Mouse (Mus musculus): ENCODE measurements around the gene Kif5c. TPM values are rescaled to one million over a fixed set of nuclear protein-coding genes. Genes with fewer than 3 reads are reported as not detected.

Kif5c gene
- polyA plus RNA-seq, 1 experiment from 2014 or later = 10.1 TPM

DNA sequence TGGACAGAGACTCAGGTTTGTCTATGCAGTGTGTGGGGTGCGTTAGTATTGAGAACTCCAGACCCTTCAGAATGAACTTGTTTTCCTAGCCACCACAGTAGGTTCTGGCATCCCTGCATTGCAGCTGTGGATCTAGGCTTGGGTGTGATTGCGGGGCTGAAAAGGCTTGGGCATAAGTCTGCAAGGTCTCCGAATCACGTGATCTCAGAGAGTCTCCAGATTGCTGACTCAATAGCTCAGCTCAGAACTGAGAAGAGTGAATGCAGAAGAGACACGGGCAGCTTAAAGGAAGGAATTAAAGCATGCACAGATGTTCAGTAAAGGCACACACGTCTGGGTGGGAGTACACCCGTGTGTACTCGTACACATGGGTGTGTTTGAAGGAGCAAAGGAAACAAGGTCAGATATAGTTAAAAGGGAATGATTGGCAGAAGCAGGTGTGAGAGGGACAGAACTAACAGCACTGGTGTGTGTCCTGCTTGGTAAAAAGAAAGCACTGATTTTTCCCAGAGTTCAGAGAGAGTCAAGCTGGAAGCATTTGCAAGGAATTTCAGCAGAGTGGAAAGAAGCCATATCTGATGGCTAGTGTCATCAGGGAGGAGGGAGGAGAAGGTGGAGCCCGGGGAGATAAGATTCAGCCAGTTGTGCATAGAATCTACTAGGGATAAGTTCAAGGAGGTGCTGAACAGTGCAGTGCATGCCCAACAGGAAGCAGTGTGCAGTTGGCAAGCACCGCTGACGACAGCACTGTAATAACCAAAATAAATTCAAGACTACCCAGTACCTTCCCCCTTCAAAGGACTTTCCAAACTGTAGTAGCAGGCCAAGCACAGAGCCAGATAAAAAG lies 130.9 kb downstream of the Kif5c start:
- Histone ChIP-seq H3K9ac (no peak overlapping the region), H3K4me3 (no peak overlapping the region), H3K9me3 (no peaks in the 10 kb centered on the region), H3K27me3 (no peaks in the 10 kb centered on the region), H3K27ac (no peak overlapping the region), H3K36me3 (peaks cover 10% of the 10 kb centered on the region; the same call in 1 of the 2 replicates), H3K4me1 (peaks cover 9% of the 10 kb centered on the region; the same call in 1 of the 2 replicates), H3K4me2 (no peak overlapping the region)
- 76% methylated on average over 11 of the region's 11 CpGs for WGBS
- ATAC-seq (ENCODE audit: insufficient number of reproducible peaks, insufficient read depth, low FRiP score, low TSS enrichment, low read depth) = no peak

DNA sequence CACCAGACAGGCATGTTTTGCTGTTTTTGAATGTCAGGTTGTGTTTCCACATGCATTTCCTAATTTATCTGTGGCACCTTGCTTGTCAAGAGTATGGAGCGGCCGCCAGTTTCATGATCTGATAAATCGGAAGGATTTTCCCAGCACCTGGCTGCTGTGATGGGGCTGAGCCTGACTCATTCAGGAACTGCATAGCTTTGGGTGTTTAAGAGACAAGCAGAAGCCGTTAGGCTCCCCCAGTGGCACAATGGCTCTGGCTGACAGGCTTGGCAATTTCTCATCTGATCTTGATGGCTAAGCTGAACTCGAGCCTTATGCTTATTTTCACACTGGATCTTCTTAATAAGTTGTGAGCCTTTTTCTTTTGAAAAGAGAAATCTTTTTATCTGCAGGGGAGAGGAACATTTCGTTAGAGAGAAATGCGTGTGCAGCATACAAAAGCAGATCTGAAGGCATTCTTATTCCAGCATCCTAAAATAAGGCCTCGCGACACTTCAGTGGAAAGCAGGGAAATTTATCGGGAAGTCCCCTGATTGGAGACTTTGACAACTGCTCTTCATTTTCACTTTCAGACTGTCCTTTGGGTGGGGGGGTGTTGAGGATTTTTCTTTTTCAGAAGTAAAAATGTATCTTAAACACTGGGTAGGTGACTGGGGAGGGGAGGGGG lies 132.6 kb downstream of the Kif5c start:
- Histone ChIP-seq H3K27me3 (no peaks in the 10 kb centered on the region), H3K27ac (no peak overlapping the region), H3K9me3 (no peaks in the 10 kb centered on the region), H3K4me1 (0 out of 2 replicates have a peak, but pooled peaks cover 4% of the 10 kb centered on the region), H3K9ac (no peak overlapping the region), H3K4me2 (no peak overlapping the region), H3K36me3 (peaks cover 11% of the 10 kb centered on the region), H3K4me3 (no peak overlapping the region)
- 80% methylated on average over 10 of the region's 10 CpGs for WGBS
- ATAC-seq (ENCODE audit: insufficient number of reproducible peaks, insufficient read depth, low FRiP score, low TSS enrichment, low read depth) = no peak

DNA sequence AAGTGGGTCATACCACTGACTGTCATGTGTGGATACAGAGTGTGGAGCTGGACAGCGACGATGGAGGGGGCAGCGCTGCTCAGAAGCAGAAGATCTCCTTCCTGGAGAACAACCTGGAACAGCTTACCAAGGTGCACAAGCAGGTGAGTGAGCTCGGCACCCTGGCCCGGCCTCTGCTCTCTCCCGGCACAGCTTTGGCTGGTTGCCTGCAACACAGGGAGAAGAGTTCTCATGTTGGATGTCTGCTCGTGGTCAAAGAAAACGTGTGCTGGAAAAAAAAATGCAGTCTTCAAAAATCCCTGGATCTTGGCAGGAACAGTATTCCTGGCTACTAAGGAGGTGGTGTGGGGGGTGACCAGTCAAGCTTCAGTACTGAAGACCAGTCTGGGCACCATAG lies 133.1 kb downstream of the Kif5c start:
- ATAC-seq (ENCODE audit: insufficient number of reproducible peaks, insufficient read depth, low FRiP score, low TSS enrichment, low read depth) = no peak
- H3K36me3 ChIP-seq = peaks cover 16% of the 10 kb centered on the region
- 86% methylated on average over 8 of the region's 8 CpGs for WGBS
- H3K4me2 ChIP-seq = no peak overlapping the region
- 0 out of 2 replicates have a peak, but pooled peaks cover 4% of the 10 kb centered on the region for H3K4me1 ChIP-seq
- H3K4me3 ChIP-seq = no peak overlapping the region
- no peak overlapping the region for H3K9ac ChIP-seq
- no peaks in the 10 kb centered on the region for H3K9me3 ChIP-seq
- no peak overlapping the region for H3K27ac ChIP-seq
- no peaks in the 10 kb centered on the region for H3K27me3 ChIP-seq

DNA sequence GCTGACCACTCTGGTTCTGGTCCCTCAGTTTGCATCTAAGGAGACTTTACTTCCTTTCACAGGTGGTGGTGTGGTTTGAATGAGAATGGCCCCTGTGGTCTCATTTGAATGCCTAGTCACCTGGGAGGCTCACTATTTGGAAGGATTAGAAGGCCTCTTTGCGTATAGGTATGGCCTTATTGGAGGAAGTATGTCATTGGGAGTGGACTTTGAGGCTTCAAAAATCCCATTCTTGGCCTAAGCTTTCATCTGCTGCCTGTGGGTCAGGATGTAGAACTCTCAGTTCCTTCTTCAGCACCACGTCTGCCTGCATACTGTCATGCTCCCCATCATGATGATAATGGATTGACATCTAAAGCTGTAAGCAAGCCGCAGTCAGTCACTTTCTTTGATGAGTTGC lies 134.0 kb downstream of the Kif5c start:
- no peak overlapping the region for H3K4me2 ChIP-seq
- H3K27ac ChIP-seq = no peak overlapping the region
- 92% methylated on average over 3 of the region's 3 CpGs for WGBS
- H3K36me3 ChIP-seq = peaks cover 22% of the 10 kb centered on the region
- no peak overlapping the region for H3K9ac ChIP-seq
- H3K4me1 ChIP-seq = 0 out of 2 replicates have a peak, but pooled peaks cover 2% of the 10 kb centered on the region
- no peak for ATAC-seq (ENCODE audit: insufficient number of reproducible peaks, insufficient read depth, low FRiP score, low TSS enrichment, low read depth)
- no peaks in the 10 kb centered on the region for H3K9me3 ChIP-seq
- H3K27me3 ChIP-seq = no peaks in the 10 kb centered on the region
- no peak overlapping the region for H3K4me3 ChIP-seq

DNA sequence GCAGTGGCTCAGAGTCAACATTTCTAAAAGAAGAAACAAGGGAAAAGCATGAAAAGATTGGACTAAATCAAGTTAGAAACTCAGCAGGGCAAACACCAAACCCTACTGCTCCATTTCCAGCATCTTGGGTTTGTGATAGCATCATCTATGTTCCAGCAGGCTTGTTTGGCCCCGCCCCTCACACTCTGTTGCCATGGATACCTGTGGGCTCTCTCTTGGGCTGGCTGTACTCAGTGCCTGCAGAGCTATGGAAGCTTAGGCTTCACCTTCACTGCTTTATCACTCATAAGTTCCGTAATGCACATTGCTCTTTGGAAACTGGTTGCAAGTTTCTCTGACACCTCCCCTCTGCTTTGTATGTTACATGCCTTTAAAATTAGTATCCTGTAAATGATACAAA lies 136.0 kb downstream of the Kif5c start:
- H3K4me1 ChIP-seq = 0 out of 2 replicates have a peak, but pooled peaks cover 2% of the 10 kb centered on the region
- H3K36me3 ChIP-seq = peaks cover 36% of the 10 kb centered on the region
- no peak overlapping the region for H3K9ac ChIP-seq
- no peaks in the 10 kb centered on the region for H3K27me3 ChIP-seq
- no peak for ATAC-seq (ENCODE audit: insufficient number of reproducible peaks, insufficient read depth, low FRiP score, low TSS enrichment, low read depth)
- WGBS = 73% methylated on average over 2 of the region's 2 CpGs
- H3K4me3 ChIP-seq = no peak overlapping the region
- H3K27ac ChIP-seq = no peak overlapping the region
- no peak overlapping the region for H3K4me2 ChIP-seq
- H3K9me3 ChIP-seq = no peaks in the 10 kb centered on the region

DNA sequence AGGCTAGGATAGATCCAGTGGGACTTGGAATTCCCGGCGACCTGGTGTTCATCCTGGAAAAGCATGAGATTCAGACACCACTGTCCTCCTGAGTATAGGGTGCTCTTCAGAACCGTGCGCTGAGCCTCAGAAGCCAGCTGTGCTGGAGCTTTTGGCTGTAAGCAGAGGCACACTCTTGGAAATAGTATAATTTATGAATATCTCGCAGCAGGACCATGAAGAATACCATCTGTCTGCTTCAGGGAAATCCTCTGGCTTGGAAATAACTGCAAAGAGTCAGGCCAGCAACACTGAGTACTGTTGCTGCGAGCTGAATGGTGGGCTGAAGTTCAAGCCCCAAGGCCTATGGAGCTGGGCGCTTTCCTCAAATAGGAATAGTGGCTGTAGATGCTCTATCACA lies 138.5 kb downstream of the Kif5c start:
- Histone ChIP-seq H3K27ac (no peak overlapping the region), H3K9ac (no peak overlapping the region), H3K4me3 (no peak overlapping the region), H3K36me3 (peaks cover 50% of the 10 kb centered on the region), H3K9me3 (no peaks in the 10 kb centered on the region), H3K4me1 (no peaks in the 10 kb centered on the region), H3K4me2 (no peak overlapping the region), H3K27me3 (no peaks in the 10 kb centered on the region)
- WGBS = 88% methylated on average over 7 of the region's 7 CpGs
- ATAC-seq (ENCODE audit: insufficient number of reproducible peaks, insufficient read depth, low FRiP score, low TSS enrichment, low read depth) = no peak

DNA sequence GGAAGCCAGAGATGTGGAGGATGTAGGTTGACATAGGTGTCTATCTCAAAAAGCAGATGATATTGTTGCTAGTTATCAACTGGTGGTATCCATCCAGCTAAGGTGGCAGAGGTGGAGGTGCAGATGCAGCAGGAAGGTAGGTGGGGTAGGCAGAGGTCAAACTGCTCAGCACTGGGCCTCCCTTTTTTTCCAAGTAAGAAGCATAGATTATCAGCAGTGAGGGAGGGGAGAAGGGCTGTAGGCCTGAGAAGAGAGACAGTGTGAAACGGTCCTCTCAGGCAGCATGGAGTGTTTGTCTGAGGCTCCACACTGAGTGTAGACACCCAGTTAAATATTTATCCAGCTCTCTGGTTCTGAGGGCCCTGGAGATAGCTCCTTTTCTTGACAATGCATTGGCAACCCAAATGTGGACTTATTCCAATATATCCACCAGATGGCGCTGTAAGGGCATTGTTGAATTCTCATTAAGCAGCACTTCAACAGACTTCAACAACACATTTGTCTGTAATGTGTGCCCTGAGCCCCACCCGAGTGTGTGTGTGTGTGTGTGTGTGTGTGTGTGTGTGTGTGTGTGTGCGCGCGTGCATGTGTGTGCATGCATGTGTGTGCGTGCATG lies 145.3 kb downstream of the Kif5c start:
- peaks cover 32% of the 10 kb centered on the region for H3K36me3 ChIP-seq
- no peaks in the 10 kb centered on the region for H3K4me1 ChIP-seq
- no peak overlapping the region for H3K4me2 ChIP-seq
- no peaks in the 10 kb centered on the region for H3K27me3 ChIP-seq
- WGBS = 53% methylated on average over 7 of the region's 7 CpGs
- no peak overlapping the region for H3K4me3 ChIP-seq
- no peak overlapping the region for H3K9ac ChIP-seq
- no peaks in the 10 kb centered on the region for H3K9me3 ChIP-seq
- no peak overlapping the region for H3K27ac ChIP-seq
- no peak for ATAC-seq (ENCODE audit: insufficient number of reproducible peaks, insufficient read depth, low FRiP score, low TSS enrichment, low read depth)

DNA sequence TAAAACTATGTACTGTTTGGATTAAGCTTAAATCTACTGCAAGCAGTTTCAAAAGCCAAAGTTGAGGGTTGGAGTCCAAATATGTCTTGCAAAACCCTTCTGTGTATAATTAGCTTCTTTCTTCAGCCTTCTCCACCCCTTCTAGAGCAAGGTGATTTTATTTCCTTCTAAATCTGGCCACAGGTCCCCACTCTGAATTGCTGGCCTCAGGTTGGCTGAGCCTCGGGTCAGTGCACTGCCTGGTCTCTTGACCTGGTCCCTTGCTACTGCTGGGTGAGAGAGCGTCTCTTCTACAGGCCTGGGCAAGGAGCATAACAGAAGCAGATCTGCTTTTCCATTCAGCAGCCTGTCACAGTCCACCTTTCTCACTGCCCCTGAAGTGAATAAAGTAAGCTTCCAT lies 149.8 kb downstream of the Kif5c start:
- no peak for ATAC-seq (ENCODE audit: insufficient number of reproducible peaks, insufficient read depth, low FRiP score, low TSS enrichment, low read depth)
- WGBS = 76% methylated on average over 2 of the region's 2 CpGs
- Histone ChIP-seq H3K4me2 (no peak overlapping the region), H3K9me3 (no peaks in the 10 kb centered on the region), H3K27ac (no peak overlapping the region), H3K9ac (no peak overlapping the region), H3K27me3 (no peaks in the 10 kb centered on the region), H3K36me3 (peaks cover 7% of the 10 kb centered on the region), H3K4me1 (peaks cover 6% of the 10 kb centered on the region), H3K4me3 (no peak overlapping the region)

DNA sequence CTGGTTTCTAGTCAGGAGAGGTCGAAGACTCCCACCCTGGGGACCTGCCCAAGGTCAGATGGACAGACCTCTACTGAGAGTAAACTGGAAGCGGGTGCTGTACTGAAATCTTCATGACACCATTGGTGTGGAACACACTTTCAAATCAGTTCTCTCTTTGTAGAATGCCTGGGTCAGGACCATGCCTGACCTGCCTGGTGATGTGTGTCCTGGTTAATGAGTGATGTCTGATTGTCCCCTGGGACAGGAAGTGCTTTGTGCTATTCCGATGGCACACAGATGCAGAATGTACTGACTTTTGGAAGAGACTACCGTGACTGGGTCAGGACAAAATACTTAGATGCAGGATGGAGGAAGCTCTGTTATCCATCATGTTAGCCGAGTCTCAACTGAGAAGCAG lies 151.3 kb downstream of the Kif5c start:
- Histone ChIP-seq H3K9me3 (no peaks in the 10 kb centered on the region), H3K27ac (no peak overlapping the region), H3K36me3 (peaks cover 7% of the 10 kb centered on the region; the same call in 1 of the 2 replicates), H3K4me1 (peaks cover 6% of the 10 kb centered on the region), H3K9ac (no peak overlapping the region), H3K4me3 (no peak overlapping the region), H3K27me3 (no peaks in the 10 kb centered on the region), H3K4me2 (no peak overlapping the region)
- 83% methylated on average over 5 of the region's 5 CpGs for WGBS
- no peak for ATAC-seq (ENCODE audit: insufficient number of reproducible peaks, insufficient read depth, low FRiP score, low TSS enrichment, low read depth)

DNA sequence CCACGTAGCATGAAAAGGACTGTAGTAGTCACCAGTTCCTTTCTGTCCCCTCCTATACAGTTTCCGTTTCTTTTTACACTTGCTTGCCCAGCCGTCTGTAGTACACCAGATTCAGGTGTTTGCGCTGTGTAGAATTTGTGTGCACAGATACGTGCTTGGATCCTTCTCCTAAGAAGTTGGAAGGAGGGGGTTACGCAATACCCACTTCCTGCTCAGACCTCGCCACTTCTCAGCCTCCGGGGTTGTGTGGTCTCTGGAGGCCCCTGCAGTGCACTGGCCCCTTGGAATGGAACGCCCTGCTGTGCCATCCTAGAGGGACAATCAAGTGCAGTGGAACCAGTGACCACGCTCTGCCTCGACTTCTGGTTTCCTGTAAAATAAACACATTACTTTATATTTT lies 152.1 kb downstream of the Kif5c start:
- Histone ChIP-seq H3K36me3 (0 out of 2 replicates have a peak, but pooled peaks cover 7% of the 10 kb centered on the region), H3K4me2 (no peak overlapping the region)
- no peak for ATAC-seq (ENCODE audit: insufficient number of reproducible peaks, insufficient read depth, low FRiP score, low TSS enrichment, low read depth)

DNA sequence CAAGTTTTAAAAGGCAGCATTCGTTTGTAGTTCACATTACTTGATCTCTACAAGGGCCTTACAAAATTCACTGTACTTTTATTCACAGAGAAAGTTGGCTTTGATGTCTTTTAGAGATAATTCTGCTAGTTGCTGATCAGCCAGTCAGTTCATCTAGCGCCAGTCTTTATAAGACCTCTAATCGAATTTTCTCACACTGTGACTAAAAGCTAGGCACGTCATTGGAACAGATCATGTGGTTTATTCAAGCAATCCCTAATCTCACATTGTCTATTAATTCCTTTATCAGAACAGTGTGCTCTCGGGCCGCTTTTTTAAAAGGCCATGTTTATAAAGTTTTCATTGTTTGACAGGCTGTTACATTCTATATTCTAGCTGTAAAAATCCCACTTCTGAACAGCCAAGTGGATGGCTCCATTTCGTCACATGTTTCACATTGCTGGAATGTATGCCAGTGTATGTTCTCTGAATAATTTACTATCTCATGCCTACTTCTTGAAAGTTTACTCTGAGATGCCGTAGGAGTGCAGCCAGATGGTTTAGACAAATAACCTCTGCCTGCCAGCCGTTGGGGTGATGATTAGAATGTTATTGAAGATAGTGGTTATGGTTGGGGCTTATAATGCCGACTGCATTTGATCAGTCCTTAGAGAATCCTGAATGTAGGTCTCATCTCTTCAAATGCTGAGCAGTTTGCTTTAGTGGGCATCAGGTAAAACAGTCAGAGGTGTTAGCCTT lies 154.3 kb downstream of the Kif5c start:
- no peak overlapping the region for H3K4me3 ChIP-seq
- H3K9ac ChIP-seq = no peak overlapping the region
- H3K4me2 ChIP-seq = no peak overlapping the region
- 70% methylated on average over 10 of the region's 10 CpGs for WGBS
- 0 out of 2 replicates have a peak, but pooled peaks cover 7% of the 10 kb centered on the region for H3K36me3 ChIP-seq
- no peak overlapping the region for H3K27ac ChIP-seq
- H3K27me3 ChIP-seq = no peaks in the 10 kb centered on the region
- peaks cover 11% of the 10 kb centered on the region for H3K4me1 ChIP-seq
- ATAC-seq (ENCODE audit: insufficient number of reproducible peaks, insufficient read depth, low FRiP score, low TSS enrichment, low read depth) = no peak
- no peaks in the 10 kb centered on the region for H3K9me3 ChIP-seq

More for the DNA sequence above, 152.1 kb downstream of the Kif5c start:
- H3K9ac ChIP-seq = no peak overlapping the region
- no peak overlapping the region for H3K4me3 ChIP-seq
- H3K27ac ChIP-seq = no peak overlapping the region
- no peaks in the 10 kb centered on the region for H3K9me3 ChIP-seq
- no peaks in the 10 kb centered on the region for H3K27me3 ChIP-seq
- peaks cover 6% of the 10 kb centered on the region for H3K4me1 ChIP-seq
- 71% methylated on average over 11 of the region's 11 CpGs for WGBS
